Mouse (Mus musculus) ES-E14 (cell line): Measurements from ENCODE around the gene Dnase2a. TPM values are rescaled to one million over a fixed set of nuclear protein-coding genes. Genes with fewer than 3 reads are reported as not detected.

Source experiments
- DNase-seq: peaks from one replicate; pipeline ENCODE4 v3.0.0-alpha.2; 2013; ENCODE audit warnings: low read depth, low spot score
- H3K27ac ChIP-seq: 2 replicates; pipeline ENCODE4 v1.5.1; 2012; ENCODE audit warnings: low read depth, mild to moderate bottlenecking, low read length, moderate library complexity, mixed read lengths; ENCODE audit not compliant: poor library complexity, insufficient read depth, severe bottlenecking
- H3K36me3 ChIP-seq: 2 replicates; pipeline ENCODE4 v1.6.1; 2012; ENCODE audit warnings: mild to moderate bottlenecking, low read length, moderate library complexity, mixed read lengths; ENCODE audit not compliant: control insufficient read depth, poor library complexity, insufficient read depth, severe bottlenecking
- H3K4me1 ChIP-seq, 2 experiments: fragments of 150-350 bp in 1 of 2; sonication (generic) in 1 of 2; 2 replicates each; pipeline ENCODE4 v1.6.1; 2012; ENCODE audit warnings: low read length in 2 of 2, mild to moderate bottlenecking in 1 of 2, mixed read lengths in 1 of 2; ENCODE audit not compliant: control insufficient read depth in 2 of 2, insufficient read depth in 2 of 2, poor library complexity in 1 of 2
- H3K4me3 ChIP-seq, 2 experiments: fragments of 150-350 bp in 1 of 2; sonication (generic) in 1 of 2; 2 replicates each; pipeline ENCODE4 v1.5.1; 2012; ENCODE audit warnings: low read length in 2 of 2, low read depth in 1 of 2, mild to moderate bottlenecking in 1 of 2, mixed read lengths in 1 of 2; ENCODE audit not compliant: insufficient read depth in 1 of 2, poor library complexity in 1 of 2, severe bottlenecking in 1 of 2
- H3K9ac ChIP-seq: 2 replicates; pipeline ENCODE4 v1.6.1; 2012; ENCODE audit warnings: low read depth, mild to moderate bottlenecking, low read length, mixed read lengths; ENCODE audit not compliant: poor library complexity, insufficient read depth, severe bottlenecking
- H3K9me3 ChIP-seq: fragments of 150-350 bp; sonication (generic); 2 replicates; pipeline ENCODE4 v1.6.1; 2012; ENCODE audit warnings: low read depth, mild to moderate bottlenecking, low read length; ENCODE audit not compliant: control insufficient read depth, insufficient read depth
- CHD2 ChIP-seq: IDR thresholded peaks from 2 replicates; pipeline ENCODE4 v1.6.1; 2014; ENCODE audit warnings: mild to moderate bottlenecking, low read depth, low read length, inconsistent platforms
- HCFC1 ChIP-seq: IDR thresholded peaks from 2 replicates; pipeline ENCODE4 v1.6.1; 2012; ENCODE audit warnings: low read length, inconsistent platforms, borderline replicate concordance; ENCODE audit not compliant: insufficient read depth
- MAFK ChIP-seq: IDR thresholded peaks from 2 replicates; pipeline ENCODE4 v1.6.1; 2014; ENCODE audit warnings: mild to moderate bottlenecking, low read depth, low read length, inconsistent platforms; ENCODE audit not compliant: insufficient read depth
- ZC3H11A ChIP-seq: IDR thresholded peaks from 2 replicates; pipeline ENCODE4 v1.6.1; 2012; ENCODE audit warnings: low read depth, mild to moderate bottlenecking, inconsistent platforms, low read length, borderline replicate concordance
- ZNF384 ChIP-seq: IDR thresholded peaks from 2 replicates; pipeline ENCODE4 v1.6.1; 2012; ENCODE audit warnings: low read depth, low read length, inconsistent platforms
- in situ Hi-C, 2 experiments: fragments of 600-800 bp; cut with MboI; formaldehyde crosslinking; loops; one replicate each; pipeline ENCODE4 v1.15.1; 2025; ENCODE audit warnings: low sequenced_read_pairs in 2 of 2, inconsistent platforms in 1 of 2; ENCODE audit not compliant: unreplicated experiment in 2 of 2
- total RNA-seq: library from RNA; depleted of rRNA; stranded (reverse); fragments of 300-350 nt; gene quantifications from 2 replicates; pipeline ENCODE4 v1.2.3, GENCODE M21; 2012

The Dnase2a gene
- total RNA-seq, 1 experiment: 23.7 TPM

GRCm38 (mm10) chr8:84949753-84950152, 41.4 kb downstream of the Dnase2a start:
- no peaks in the 10 kb centered on the region for H3K36me3 ChIP-seq
- H3K4me1 ChIP-seq: peaks cover 4 to 7% of the 10 kb centered on the region in 2 experiments; a peak in 2 of 4 replicates
- H3K9ac ChIP-seq: no peak overlapping the region
- in situ Hi-C loops: loop anchor here in 1 of 2 experiments (25.0 kb wide), 1 partner anchor 463 kb away; no protein-coding TSS in a partner anchor
- H3K4me3 ChIP-seq: no peak overlapping the region
- no peak overlapping the region for H3K27ac ChIP-seq
- H3K9me3 ChIP-seq: no peaks in the 10 kb centered on the region
- no peak for TF ChIP-seq ZNF384
- no peak for TF ChIP-seq MAFK
- no peak for TF ChIP-seq CHD2
- TF ChIP-seq ZC3H11A: no peak
- TF ChIP-seq HCFC1: no peak
- no peak for DNase-seq

GRCm38 (mm10) chr8:84952612-84953255, 44.4 kb downstream of the Dnase2a start:
- Histone ChIP-seq H3K9me3 (no peaks in the 10 kb centered on the region), H3K9ac (peak overlapping the region; percentile 38; the same call in 1 of the 2 replicates), H3K4me3 (peak overlapping the region; percentile 57 to 60), H3K4me1 (peaks cover 2 to 6% of the 10 kb centered on the region in 2 experiments; a peak in 2 of 4 replicates), H3K27ac (no peak overlapping the region), H3K36me3 (peaks cover 5% of the 10 kb centered on the region)
- no peak for DNase-seq
- TF ChIP-seq CHD2 (no peak), MAFK (no peak), ZNF384 (no peak), ZC3H11A (no peak), HCFC1 (no peak)
- in situ Hi-C loops: loop anchor here in 1 of 2 experiments (25.0 kb wide), 1 partner anchor 460 kb away; no protein-coding TSS in a partner anchor

- DNase-seq: peak; percentile 92
- peaks cover 26% of the 10 kb centered on the region for H3K36me3 ChIP-seq
- H3K27ac ChIP-seq: no peak overlapping the region
- no peak overlapping the region for H3K4me3 ChIP-seq
- in situ Hi-C loops: loop anchor here in 1 of 2 experiments (25.0 kb wide), 1 partner anchor 456 kb away; no protein-coding TSS in a partner anchor
- no peak overlapping the region for H3K9ac ChIP-seq
- no peak for TF ChIP-seq MAFK
- peak; percentile 11; the same call in 1 of the 2 replicates for TF ChIP-seq ZC3H11A
- no peak for TF ChIP-seq CHD2
- TF ChIP-seq HCFC1: peak; percentile 55; the same call in 1 of the 2 replicates
- no peaks in the 10 kb centered on the region for H3K9me3 ChIP-seq
- H3K4me1 ChIP-seq: peaks cover 2 to 6% of the 10 kb centered on the region in 2 experiments; a peak in 2 of 4 replicates
These were observed 48.4 kb downstream of the Dnase2a start for GRCm38 (mm10) chr8:84956768-84957167.

- peaks cover 31% of the 10 kb centered on the region for H3K36me3 ChIP-seq
- TF ChIP-seq HCFC1 (no peak), CHD2 (no peak)
- in situ Hi-C loops: loop anchor here in 1 of 2 experiments (25.0 kb wide), 1 partner anchor 452 kb away; no protein-coding TSS in a partner anchor
- H3K4me3 ChIP-seq: no peak overlapping the region
- no peak for DNase-seq
- no peaks in the 10 kb centered on the region for H3K9me3 ChIP-seq
- H3K4me1 ChIP-seq: peaks cover 0 to 2% of the 10 kb centered on the region in 2 experiments; a peak in 1 of 4 replicates
- no peak overlapping the region for H3K27ac ChIP-seq
- no peak overlapping the region for H3K9ac ChIP-seq
These were observed 51.5 kb downstream of the Dnase2a start for GRCm38 (mm10) chr8:84959811-84960210.

GRCm38 (mm10) chr8:84963952-84964351, 55.6 kb downstream of the Dnase2a start:
- no peak overlapping the region for H3K27ac ChIP-seq
- DNase-seq: no peak
- no peak for TF ChIP-seq HCFC1
- TF ChIP-seq ZC3H11A: no peak
- TF ChIP-seq ZNF384: no peak
- no peak for TF ChIP-seq MAFK
- no peak for TF ChIP-seq CHD2
- H3K9ac ChIP-seq: no peak overlapping the region
- H3K9me3 ChIP-seq: no peaks in the 10 kb centered on the region
- in situ Hi-C loops: loop anchor here in 1 of 2 experiments (25.0 kb wide), 1 partner anchor 448 kb away; no protein-coding TSS in a partner anchor
- H3K4me1 ChIP-seq: peaks cover 2 to 16% of the 10 kb centered on the region in 2 experiments; a peak in 3 of 4 replicates
- H3K36me3 ChIP-seq: peaks cover 19% of the 10 kb centered on the region
- no peak overlapping the region for H3K4me3 ChIP-seq
